Mouse (Mus musculus): Measurements from ENCODE around the gene Stkld1. TPM values are rescaled to one million over a fixed set of nuclear protein-coding genes. Genes with fewer than 3 reads are reported as not detected.
"Not testable (repeated sequence)": the region's sequence is repeated elsewhere in the genome, so short reads cannot be mapped to it uniquely, and the experiment has no call there.

Gene Stkld1
- 0.15 TPM in 1 of 2 replicates, not detected in the other for polyA plus RNA-seq (2012; rRNA removed)

DNA sequence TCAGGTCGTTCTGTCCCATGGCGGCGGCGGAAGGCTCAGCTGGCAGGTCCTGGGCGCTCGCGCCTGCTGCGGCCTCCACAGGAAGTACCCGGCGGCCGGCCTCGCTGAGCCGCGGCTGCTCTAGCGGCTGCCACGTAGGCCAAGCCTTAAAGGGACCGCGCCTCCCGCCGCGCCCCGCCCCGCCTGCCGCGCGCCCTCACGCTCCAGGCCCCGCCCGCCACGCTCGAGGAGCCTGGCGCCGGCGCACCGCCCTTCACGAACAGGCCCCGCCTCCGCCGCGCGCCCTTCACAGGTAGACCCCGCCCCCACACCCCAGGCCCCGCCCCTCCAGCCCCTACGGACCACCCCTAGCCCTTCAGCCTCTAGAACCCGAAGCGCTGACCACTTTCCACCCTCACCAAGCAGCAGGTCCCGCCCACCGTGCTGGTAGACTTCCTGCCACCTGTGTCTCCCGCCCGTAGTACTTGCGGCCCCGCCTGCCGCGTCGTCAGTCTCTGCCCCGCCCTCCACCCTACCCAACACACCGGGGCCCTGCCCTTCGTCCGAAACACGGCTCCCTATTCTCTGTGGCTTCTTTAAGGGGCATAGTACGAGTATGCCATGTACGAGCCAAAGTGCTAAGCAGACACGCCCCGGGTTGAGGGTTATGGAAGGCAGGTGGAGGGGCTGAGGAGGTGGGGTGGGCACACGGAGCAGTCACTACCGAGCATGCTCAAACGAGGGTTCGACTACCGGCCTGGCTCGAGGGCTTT lies at the start of gene Stkld1, which contains the start of gene Surf4:
Stkld1 (plus strand) TSS at position 744 of the 752 bp plus-strand sequence.
Surf4 (minus strand) TSS at position 625 of the 752 bp plus-strand sequence.
- DNase-seq (ENCODE audit: low read depth, low spot score): peak; percentile 80
- WGBS: 1% methylated on average over 64 of the region's 70 CpGs

DNA sequence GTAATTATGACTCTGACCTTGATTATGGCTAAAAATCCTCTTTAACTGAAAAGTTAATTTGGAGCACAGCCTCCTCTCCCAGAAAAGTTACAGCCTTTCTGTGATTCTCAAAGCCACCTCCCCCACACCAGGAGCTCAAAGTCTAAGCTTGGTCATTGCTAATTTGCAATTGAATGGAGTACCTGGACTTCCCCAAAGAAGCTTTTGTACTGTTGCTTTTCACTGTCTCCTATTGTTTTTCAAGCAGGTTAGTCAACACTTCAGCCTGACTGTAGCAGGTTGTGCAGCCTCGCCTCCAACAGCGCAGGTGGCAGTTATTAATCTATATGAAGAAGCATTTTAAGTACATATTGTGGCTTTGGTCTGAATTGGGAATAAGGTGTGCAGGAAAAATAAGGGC lies 48.3 kb upstream of the Stkld1 start:
- not testable (repeated sequence) for DNase-seq (ENCODE audit: low read depth, low spot score)
- WGBS: 92% methylated on average over 2 of the region's 2 CpGs

DNA sequence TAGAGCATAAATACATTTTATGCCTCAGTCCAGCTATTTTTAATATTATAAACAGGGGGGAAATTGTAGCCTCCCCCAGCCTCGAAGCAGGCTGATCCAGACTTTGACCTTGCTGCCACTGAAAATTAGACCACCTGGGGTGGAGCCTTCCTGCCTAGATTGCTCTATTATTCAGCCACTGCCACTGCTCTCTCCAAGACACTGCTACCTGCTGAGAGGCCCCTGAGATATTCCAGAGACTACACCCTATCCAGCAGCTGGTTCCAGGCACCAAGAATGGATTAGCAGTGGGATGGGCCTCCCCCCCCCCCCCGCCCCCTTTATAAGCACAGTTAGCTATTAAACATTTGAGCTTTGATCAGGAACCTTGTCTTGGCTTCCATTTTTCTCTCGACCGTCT lies 47.7 kb upstream of the Stkld1 start:
- WGBS: 60% methylated on average over 4 of the region's 4 CpGs
- not testable (repeated sequence) for DNase-seq (ENCODE audit: low read depth, low spot score)

DNA sequence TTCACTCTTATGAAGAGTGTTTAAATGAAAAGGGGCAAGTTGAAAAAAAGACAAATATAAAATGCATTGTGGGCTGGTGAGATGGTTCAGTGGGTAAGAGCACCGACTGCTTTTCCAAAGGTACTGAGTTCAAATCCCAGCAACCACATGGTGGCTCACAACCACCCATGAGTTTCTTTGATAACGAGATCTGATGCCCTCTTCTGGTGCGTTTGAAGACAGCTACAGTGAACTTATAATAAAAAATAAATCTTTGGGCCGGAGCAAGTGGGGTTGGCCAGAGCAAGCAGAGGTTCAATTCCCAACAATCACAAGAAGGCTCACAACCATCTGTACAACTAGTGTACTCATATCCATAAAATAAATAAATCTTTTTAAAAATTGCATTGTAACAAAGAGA lies 37.9 kb upstream of the Stkld1 start:
- WGBS: 92% methylated on average over 4 of the region's 4 CpGs
- no peak for DNase-seq (ENCODE audit: low read depth, low spot score)

DNA sequence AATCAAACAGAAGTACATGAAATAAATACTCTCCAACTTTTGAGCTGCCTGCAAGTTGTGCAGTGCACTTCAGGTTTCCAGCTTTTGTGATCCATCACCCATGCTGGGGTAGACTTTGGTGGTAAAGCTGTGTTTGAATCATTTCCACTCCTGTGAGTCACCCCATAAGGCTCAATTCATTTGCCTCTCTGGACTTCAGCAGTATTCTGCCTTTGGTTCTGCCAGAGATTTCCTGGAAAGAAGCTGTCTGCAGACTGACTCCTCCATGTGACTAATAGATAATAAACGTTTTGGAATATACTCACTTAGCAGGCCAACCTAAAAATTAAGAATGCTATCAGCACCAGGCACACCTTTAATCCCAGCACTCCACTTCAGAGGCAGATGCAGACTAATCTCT lies 33.1 kb upstream of the Stkld1 start:
- no peak for DNase-seq (ENCODE audit: low read depth, low spot score)
- WGBS: 31% methylated on average over 1 of the region's 1 CpGs

DNA sequence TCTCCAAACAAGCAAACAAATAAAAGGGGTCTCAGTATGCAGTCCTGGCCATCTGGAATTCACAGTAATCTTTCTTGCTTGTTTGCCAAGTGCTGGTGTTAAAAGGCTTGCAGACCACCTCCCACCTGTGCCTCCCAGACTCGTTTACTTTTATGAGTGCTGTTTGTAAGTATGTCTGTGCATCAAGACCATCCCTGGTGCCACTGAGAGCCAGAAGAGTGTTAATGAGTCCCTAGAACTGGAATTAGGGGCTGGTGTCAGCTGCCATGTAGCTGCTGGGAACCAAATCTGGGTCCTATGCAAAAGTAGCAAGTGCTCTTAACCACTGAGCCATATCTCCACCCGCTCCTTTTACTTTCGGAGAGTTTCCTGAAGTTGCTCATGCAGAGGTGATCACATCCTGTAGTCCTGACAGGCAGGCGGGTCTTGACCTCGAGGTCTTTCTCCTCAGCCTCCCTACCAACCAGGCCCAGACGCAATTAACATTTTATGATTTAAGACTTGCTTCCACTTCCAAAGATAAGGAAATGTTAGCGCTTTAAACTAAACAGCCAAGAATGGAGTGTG lies 31.9 kb upstream of the Stkld1 start:
- 1% methylated on average over 7 of the region's 7 CpGs for whole genome bisulfite sequencing

DNA sequence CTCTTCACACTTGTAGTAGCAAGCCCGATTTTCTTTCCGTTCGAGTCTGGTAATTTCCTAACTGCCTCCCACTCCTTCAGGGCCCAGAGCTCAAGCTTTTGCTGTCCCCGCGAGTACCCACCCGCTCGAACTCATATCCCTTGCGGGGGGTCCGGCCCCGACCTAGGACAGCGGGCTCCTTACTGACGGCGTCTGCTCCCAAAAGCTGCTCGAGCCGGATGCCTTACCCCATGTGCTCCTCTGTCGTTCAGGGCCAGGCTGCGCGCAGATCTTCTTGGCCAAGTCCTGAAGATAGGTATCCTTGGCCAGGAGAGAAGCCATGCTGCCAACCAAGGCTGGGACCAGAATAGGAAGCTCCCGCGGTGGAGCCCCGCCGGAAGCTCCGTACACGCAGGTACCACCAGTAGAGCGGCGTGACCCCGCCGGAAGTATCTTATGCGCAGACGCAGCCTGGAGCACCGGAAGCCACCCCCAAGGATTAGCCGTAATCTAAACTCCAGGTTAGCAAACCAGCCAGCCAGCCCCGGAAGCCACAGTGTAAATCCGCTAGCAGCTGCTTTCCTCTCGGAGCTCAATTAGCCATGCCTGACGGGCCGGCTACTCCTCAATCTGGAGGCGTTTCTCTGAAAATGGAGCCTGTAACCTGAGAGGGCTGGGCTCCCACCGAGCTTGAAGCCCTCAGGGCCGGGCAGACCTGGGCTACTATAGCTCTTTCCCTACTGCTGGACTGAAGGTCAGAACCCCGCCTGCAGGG lies 31.2 kb upstream of the Stkld1 start, which contains the start of gene Surf6:
Surf6 (minus strand) TSS at position 413 of the 754 bp plus-strand sequence.
- WGBS: under 1% methylated on average over 41 of the region's 41 CpGs
- peak; percentile 89 for DNase-seq (ENCODE audit: low read depth, low spot score)

More for the DNA sequence above, 31.9 kb upstream of the Stkld1 start:
- no peak for DNase-seq (ENCODE audit: low read depth, low spot score)

DNA sequence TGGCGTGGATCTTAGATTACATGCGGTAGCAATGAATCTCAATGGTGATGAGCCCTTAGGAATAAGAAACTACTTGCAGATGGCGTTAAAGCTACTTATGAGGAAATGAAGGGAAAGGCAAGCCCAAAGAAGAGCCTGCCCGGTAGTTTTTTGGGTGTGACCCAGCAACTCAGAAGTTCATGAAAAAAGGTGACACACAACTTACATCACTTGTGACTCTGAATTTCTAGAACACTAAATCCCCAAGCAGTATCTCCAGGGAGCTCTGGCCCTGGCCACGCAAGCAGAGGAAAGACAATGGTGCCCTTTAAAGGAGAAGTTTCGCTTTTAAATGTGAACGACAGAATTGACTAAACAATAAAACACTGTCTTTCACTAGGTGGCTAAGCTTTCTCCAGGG lies 30.5 kb upstream of the Stkld1 start:
- 2% methylated on average over 7 of the region's 7 CpGs for WGBS
- no peak for DNase-seq (ENCODE audit: low read depth, low spot score)

DNA sequence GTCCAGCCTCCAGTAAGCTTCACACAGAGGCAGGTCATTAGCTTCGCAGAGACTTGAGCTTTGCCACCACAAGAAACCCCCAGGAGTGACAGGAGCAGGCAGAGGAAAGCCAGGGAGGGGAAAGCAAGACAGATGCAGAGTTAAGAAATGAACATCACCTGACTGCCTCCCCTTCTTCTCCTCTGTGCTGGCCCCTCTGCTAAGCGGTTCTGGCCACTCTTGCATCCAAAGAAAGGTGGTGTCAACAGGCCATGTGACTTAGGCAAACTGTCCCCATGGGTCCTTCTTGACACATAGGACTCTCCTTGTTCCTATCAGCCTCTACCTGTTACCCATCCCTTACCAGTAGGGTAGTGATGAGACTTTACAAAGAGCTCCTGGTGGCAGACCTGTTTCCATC lies 27.9 kb upstream of the Stkld1 start:
- WGBS: 93% methylated on average over 2 of the region's 2 CpGs
- no peak for DNase-seq (ENCODE audit: low read depth, low spot score)

DNA sequence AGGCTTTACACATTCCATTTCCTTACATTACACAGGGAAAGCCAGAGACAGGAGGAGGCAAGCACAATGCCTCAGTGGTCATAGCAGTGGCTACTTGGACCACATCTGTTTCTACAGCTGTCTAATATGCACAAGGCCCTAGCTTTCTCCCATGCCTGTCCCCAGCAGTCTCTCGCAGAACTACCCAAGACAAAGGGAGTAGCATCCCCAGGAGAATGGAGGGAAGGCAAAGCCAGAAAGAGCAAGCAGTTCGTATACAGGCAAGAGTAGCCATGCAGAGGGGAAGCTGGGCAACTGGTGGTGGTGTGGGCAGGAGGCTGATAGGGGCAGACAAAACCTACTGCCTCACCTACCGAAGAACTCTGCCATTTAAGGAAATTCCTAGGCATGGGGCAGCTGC lies 27.4 kb upstream of the Stkld1 start:
- no peak for DNase-seq (ENCODE audit: low read depth, low spot score)
- 94% methylated on average over 3 of the region's 3 CpGs for WGBS

DNA sequence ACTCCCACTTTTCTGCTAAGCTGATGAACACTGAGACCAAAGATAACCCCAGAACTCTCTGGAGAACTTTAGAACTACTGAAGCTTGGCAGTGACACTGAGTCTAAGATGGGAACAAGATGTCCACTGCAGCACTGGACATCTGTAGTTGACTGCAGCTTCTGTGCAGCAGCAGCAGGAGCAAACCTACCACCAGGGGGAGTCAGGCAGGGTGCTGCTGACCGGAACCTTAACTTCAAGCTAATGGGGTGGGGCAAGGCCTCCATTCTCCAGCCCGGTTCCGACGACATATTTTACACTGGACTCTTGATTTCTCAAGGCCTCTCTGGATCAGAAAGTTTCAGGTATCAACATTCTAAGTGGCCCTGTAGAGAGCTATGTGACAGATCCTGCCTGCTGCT lies 26.7 kb upstream of the Stkld1 start:
- 17% methylated on average over 4 of the region's 4 CpGs for WGBS
- DNase-seq (ENCODE audit: low read depth, low spot score): no peak

DNA sequence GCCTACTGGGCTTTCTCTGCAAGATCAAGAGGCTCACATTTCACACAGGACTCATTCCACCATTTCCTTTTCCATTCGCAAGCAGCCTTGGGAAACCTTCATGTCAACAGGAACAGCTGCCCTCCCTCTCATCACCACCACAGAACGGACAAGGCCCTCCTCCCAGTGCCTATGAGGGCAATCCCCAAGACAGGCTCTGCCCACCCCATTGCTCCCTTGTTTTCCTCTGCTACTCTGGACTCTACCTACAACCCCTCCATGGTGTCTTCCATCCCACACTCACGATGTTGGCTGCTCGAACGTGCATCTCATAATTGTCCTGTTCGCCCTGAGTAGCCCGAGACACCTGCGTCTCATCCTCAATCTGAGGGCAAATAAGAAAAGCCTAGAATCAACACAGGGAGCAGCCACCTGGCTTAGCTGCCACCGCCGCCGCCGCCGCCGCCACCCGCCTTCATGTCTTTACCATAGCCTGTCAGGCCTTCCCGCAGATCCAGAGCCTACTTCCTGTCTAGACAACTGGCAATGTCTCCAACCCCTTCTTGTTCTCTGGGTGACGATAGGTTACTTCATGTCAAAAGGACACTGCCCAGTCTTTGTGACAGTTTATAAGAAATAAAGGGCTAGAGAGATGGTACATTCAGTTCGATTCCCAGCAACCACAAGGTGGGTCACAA lies 25.0 kb upstream of the Stkld1 start:
- DNase-seq (ENCODE audit: low read depth, low spot score): no peak
- 40% methylated on average over 18 of the region's 18 CpGs for WGBS

DNA sequence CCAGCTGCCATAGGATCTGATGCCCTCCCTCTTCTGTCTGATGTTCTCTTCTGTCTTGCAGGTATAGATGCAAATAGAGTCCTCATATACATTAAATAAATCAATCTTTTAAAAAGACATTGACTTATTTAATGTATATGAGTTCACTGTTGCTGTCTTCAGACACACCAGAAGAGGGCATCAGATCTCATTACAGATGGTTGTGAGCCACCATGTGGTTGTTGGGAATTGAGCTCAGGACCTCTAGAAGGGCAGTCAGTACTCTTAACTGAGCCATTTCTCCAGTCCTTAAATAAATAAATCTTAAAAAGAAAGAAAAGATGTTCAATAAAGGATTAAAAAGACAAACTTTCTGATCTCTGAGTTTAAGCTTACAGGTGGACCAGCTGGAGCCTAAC lies 24.5 kb upstream of the Stkld1 start:
- no peak for DNase-seq (ENCODE audit: low read depth, low spot score)

DNA sequence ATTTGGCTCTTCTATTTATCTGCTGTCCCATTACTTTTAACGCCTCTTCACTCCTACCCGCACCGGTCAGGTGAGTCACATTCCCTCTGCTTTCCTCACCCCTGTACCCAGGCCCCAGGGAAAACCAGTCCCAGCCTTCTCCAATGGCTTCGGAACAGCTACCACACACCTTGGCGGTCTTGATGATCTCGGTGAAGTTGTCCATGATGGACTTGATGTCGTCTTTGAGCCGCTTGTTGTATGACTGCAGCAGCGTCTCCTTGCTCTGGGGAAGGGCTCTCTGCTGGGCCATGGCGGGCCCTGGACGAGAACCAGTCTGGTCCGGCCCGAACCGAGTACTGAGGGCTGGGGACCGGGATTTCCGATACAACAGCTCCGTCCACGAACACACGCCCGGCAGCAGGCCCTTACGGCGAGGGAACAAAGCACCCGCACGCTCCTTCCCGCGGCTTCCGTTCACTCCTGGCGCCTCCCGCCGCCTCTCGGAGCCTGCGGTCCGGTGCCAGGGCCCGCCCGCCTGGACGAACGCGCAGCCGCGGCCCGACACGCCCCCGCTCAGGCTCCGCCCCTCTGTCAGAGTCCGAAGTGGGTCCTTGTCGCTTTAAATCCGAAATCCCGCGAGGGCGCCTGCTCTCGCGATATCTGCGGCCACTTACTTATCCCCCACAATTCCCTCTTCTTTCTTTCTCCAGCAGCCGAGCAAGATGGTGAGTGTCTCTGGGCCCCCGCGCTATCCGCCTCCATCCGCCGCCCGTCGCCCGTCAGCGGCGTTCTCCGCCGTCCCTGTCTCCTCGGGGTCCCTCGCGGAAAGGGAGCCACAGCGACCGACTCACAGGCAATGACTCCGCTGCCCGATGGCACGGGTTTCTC lies 23.5 kb upstream of the Stkld1 start, which contains the start of the genes Med22 and Rpl7a:
Med22 (minus strand) TSS at position 554 of the 870 bp plus-strand sequence.
Rpl7a (plus strand) TSS at position 641 of the 870 bp plus-strand sequence.
- DNase-seq (ENCODE audit: low read depth, low spot score): peak; percentile 92
- under 1% methylated on average over 74 of the region's 74 CpGs for WGBS

DNA sequence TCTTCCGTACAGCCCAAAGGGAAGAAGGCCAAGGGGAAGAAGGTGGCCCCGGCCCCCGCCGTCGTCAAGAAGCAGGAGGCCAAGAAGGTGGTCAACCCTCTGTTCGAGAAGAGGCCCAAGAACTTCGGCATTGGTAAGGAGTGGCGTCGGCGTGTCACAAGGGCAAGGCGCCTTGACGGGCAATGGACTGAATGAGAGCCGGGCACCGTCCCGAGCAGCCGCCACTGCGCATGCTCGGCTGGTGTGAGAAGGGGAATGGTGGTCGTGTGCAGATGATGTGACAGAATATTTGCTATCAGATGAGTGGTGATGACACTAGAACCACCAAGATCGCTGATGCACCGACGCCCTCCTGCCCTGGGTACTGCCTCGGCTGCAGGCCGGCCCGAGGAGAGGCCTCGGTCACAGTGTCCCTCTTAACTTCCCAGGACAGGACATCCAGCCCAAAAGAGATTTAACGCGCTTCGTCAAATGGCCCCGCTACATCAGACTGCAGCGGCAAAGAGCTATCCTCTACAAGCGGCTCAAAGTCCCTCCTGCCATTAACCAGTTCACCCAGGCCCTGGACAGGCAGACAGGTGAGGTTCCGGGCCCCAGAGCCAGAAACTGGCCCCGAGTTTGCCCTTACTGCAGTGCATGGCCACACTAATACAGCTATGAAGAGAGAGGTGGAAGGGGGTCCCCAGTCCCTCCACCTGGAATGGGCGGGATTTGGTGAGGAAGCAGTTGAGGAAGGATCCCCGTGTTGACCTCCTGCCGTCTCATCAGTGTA lies 22.7 kb upstream of the Stkld1 start:
- WGBS: under 1% methylated on average over 37 of the region's 37 CpGs
- DNase-seq (ENCODE audit: low read depth, low spot score): no peak

DNA sequence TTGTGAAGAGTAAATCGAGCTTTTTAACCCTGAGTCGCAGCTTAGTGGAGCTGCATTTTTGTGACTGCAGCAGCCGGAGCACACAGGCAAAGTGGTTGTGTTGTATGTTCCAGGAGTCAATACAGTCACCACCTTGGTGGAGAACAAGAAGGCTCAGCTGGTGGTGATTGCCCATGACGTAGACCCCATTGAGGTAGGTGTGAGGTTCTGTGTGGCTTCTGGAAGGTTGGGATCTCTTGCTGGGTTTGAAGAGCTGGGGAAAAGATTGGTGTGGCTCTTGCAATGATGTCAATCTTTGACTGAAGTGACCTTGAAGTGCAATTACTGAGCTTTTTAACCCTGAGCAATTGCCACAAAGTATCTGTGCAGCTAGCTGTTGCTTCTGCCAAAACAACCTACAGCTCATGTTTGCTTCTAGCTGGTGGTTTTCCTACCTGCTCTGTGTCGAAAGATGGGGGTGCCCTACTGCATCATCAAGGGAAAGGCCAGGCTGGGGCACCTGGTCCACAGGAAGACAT lies 21.5 kb upstream of the Stkld1 start:
- DNase-seq (ENCODE audit: low read depth, low spot score): no peak
- 28% methylated on average over 5 of the region's 5 CpGs for WGBS

DNA sequence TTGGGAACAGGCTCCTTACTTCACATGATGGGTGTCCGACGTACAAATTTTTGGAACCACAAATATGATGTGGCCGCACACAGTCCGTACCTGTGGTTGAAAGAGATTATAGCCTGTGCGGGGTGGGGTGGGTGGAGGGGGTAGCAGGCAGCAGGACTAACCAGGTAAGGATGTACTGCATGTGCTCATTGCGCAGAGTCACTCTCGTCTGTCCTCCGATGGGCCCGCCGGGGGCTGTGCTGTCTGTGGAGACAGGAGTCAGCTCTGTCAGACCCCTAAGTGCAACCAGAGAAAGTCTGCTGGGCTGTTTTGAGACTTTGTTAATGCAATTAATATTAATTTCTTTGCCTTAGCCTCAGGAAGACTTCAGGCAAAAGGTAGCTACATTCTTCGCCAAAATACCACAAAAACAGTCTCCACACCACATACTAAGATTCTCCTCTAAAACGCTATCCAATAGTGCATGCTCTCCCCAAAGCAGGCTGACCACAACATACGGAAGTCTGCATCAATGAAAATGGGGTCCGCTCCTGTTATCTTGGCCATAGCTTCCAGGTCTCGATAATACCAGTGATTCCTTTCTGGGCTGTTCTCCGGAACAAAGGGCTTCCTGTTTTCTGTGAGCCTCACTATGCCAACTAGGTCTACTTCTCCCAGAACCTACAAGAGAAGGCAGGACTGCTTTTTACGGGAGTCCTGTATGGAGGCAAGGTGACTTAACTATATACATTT lies 20.3 kb upstream of the Stkld1 start:
- DNase-seq (ENCODE audit: low read depth, low spot score): no peak
- 73% methylated on average over 17 of the region's 17 CpGs for WGBS

Measured in large intestine, adult 2 months (tissue).